Mouse (Mus musculus): ENCODE measurements around the gene AC170998.1.
"Not testable (repeated sequence)": the region's sequence is repeated elsewhere in the genome, so short reads cannot be mapped to it uniquely, and the experiment has no call there.

Gene AC170998.1

GRCm38 (mm10) chr17:28756447-28756846, 30.6 kb downstream of the AC170998.1 start:
- in situ Hi-C loops (cut with MboI, MseI) = no loop called here

DNA sequence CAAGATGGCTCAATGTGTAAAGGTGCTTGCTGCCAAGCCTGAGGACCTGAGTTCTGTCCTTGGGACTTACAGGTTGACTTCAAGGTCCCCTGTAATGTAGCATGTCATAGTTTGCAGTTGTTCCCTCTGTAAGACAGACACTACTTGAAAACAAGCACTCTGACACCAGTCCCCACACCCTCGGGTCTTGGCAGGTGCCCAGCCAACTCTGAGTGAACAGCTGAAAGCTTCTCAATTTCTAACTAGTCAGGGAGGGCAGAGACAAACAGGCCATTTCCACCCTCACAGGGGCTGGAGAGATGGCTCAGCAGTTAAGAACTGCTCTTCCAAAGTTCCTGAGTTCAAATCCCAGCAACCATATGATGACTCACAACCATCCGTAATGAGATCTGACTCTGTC, 31.6 kb downstream of the AC170998.1 start:
- in situ Hi-C loops (cut with MboI, MseI) = no loop called here

DNA sequence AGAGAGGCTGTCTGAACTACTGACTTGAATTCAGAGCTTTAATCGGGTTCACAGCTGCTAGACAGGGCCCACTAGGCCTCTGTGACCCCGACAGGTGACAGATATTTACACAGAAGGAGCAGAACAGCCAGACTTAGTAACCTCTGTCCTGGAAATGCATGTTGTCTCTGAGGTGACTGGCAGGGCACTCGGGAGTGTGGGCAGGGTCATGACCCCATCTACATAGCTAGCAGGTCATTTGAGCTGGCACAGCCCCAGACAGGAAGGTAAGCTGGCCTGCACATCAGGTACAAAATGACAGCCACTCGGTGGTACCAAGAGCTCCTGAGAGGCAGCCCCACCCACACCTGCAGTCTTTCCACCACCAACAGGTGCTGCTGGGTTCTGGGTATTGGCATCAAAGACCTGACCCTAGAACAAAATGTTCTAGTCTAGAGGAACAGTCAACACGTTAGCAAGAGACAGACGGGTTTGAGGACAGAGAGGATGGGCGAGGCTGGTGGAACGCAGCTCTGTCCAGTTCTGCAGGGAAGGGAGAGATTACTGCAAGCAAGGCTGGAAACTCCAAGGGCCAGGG, 34.9 kb downstream of the AC170998.1 start:
- in situ Hi-C loops (cut with MboI, MseI) = no loop called here

GRCm38 (mm10) chr17:28761871-28762270, 36.0 kb downstream of the AC170998.1 start:
- in situ Hi-C loops (cut with MboI, MseI) = no loop called here

DNA sequence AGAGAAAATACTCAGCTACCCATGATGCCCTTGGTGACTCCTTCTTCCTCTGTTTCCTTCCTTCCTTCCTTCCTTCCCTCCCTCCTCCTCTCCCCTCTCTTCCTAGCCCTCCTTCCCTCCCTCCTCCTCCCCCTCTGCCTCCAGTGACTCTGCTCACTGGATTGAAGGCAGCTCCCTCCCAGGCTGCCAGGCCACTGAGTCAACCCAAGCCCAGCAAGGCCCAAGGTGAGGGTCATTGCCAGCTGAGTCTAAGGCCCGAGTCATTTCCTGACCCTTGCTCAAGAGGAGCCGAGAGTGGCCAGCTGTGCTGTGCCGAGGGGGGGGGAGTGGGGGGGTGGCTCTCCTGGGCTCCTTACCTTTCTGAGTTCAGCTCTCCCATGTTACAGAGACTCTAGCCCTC, 40.3 kb downstream of the AC170998.1 start:
- in situ Hi-C loops (cut with MboI, MseI) = no loop called here

DNA sequence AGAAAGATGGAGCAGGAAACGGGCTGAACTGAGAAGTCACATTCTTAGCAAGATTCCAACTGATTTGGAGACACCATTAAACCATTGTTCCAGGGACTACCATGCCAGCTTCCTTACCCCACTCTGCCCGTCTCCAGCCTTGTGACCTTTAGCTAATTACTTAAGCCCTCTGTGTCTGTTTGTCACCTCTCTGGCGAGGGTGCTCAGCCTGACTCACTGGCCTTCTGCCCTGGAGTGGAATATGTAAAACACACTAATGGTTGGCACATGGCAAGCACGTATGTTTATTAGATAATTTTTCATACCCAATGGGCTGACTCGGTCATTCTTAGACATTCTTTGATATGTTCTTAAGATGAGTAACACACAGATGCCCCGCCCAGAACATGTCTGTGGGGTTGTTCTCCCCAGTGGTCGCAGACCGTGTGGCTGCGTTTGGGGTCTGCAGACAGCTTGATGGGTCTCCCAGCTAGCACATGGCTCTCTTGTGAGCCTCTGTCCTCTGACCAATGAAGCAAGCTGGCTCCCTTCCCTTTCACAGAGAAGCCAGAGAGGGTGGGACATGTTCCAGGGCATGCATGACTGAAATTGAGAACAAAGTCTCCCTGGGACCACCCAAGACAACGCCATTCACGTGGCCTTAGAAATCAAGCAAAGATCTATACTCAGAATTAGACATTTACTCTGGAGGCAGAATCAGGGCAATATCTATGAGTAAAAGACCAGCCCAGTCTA, 41.1 kb downstream of the AC170998.1 start:
- in situ Hi-C loops (cut with MboI, MseI) = no loop called here

- in situ Hi-C loops (cut with MboI, MseI) = no loop called here
Measured at GRCm38 (mm10) chr17:28769121-28769874, 43.4 kb downstream of the AC170998.1 start, which contains the start of gene Mapk13. Gene Mapk13 (plus strand): TSS chr17:28769297.

GRCm38 (mm10) chr17:28769875-28770421, 44.1 kb downstream of the AC170998.1 start:
- in situ Hi-C loops (cut with MboI, MseI) = no loop called here

- in situ Hi-C loops (cut with MboI, MseI) = no loop called here
Measured at GRCm38 (mm10) chr17:28771289-28771688, 45.4 kb downstream of the AC170998.1 start.

- in situ Hi-C loops (cut with MboI, MseI) = not testable (repeated sequence)
Measured at GRCm38 (mm10) chr17:28774303-28774702, 48.4 kb downstream of the AC170998.1 start.

DNA sequence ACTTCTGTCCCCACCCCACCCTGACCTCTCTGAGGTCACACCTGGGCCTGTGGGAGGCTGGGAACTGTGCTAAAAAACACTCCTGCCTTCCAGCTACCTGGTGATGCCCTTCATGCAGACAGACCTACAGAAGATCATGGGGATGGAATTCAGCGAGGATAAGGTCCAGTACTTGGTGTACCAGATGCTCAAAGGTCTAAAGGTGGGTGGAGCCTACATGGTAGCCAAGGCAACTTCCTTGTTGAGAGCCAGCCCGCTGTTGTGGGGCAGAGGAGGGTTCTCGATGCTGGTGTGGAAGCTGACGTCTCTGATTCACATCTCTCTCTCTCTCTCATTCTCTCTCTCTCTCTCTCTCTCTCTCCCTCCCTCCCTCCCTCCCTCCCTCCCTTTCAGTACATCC, 49.3 kb downstream of the AC170998.1 start:
- in situ Hi-C loops (cut with MboI, MseI) = no loop called here

All from regulatory T cell (primary cell).